Mouse (Mus musculus) mouse trophoblast stem cell (cell line): Measurements from ENCODE around the gene Naglu.

Experiments used
- in situ Hi-C, 2 experiments: fragments of 300-500 bp; cut with MseI, MboI; formaldehyde crosslinking; loops; 2 replicates in 1 of 2; 3 replicates in 1 of 2; pipeline ENCODE4 v1.15.1; 2025

Gene Naglu

GRCm38 (mm10) chr11:101069391-101070188 lies at the start of gene Naglu:
Naglu (plus strand) TSS chr11:101070012.
- in situ Hi-C loops = loop anchor here in 1 of 2 experiments (5.0 kb wide), 1 partner anchor 87 kb away; no protein-coding TSS in a partner anchor

GRCm38 (mm10) chr11:101023371-101023770 lies 46.4 kb upstream of the Naglu start:
- in situ Hi-C loops = no loop called here

GRCm38 (mm10) chr11:101024001-101024400 lies 45.8 kb upstream of the Naglu start:
- in situ Hi-C loops = no loop called here

GRCm38 (mm10) chr11:101027121-101027520 lies 42.7 kb upstream of the Naglu start:
- in situ Hi-C loops = no loop called here

GRCm38 (mm10) chr11:101029320-101029719 lies 40.5 kb upstream of the Naglu start:
- in situ Hi-C loops = no loop called here

GRCm38 (mm10) chr11:101030136-101030807 lies 39.5 kb upstream of the Naglu start:
- in situ Hi-C loops = no loop called here

GRCm38 (mm10) chr11:101030808-101031156 lies 39.0 kb upstream of the Naglu start:
- in situ Hi-C loops = no loop called here

GRCm38 (mm10) chr11:101031470-101031869 lies 38.3 kb upstream of the Naglu start:
- in situ Hi-C loops = no loop called here

- in situ Hi-C loops = no loop called here
Observed at GRCm38 (mm10) chr11:101033856-101034500, 35.8 kb upstream of the Naglu start.

- in situ Hi-C loops = no loop called here
Observed at GRCm38 (mm10) chr11:101034614-101035327, 35.0 kb upstream of the Naglu start.

- in situ Hi-C loops = no loop called here
Observed at GRCm38 (mm10) chr11:101035328-101035695, 34.5 kb upstream of the Naglu start.

GRCm38 (mm10) chr11:101037795-101038194 lies 32.0 kb upstream of the Naglu start:
- in situ Hi-C loops = no loop called here

- in situ Hi-C loops = no loop called here
Observed at GRCm38 (mm10) chr11:101045826-101046225, 24.0 kb upstream of the Naglu start.

- in situ Hi-C loops = no loop called here
Observed at GRCm38 (mm10) chr11:101046440-101046839, 23.4 kb upstream of the Naglu start.

- in situ Hi-C loops = no loop called here
Observed at GRCm38 (mm10) chr11:101047502-101047901, 22.3 kb upstream of the Naglu start.

- in situ Hi-C loops = no loop called here
Observed at GRCm38 (mm10) chr11:101050359-101050758, 19.5 kb upstream of the Naglu start.

- in situ Hi-C loops = no loop called here
Observed at GRCm38 (mm10) chr11:101051051-101051493, 18.7 kb upstream of the Naglu start.

- in situ Hi-C loops = no loop called here
Observed at GRCm38 (mm10) chr11:101051617-101052016, 18.2 kb upstream of the Naglu start.

- in situ Hi-C loops = no loop called here
Observed at GRCm38 (mm10) chr11:101052751-101053473, 16.9 kb upstream of the Naglu start.

GRCm38 (mm10) chr11:101053974-101054373 lies 15.8 kb upstream of the Naglu start:
- in situ Hi-C loops = no loop called here

GRCm38 (mm10) chr11:101055418-101055817 lies 14.4 kb upstream of the Naglu start:
- in situ Hi-C loops = loop anchor here in 1 of 2 experiments (5.0 kb wide), 1 partner anchor 73 kb away; no protein-coding TSS in a partner anchor
